Comparison of ENCODE assay signal across 18 mouse cellular contexts in genomic region chr3:143161993-143162392, GRCm38 (mm10).
DNase-seq lines count a peak whose midpoint lies in the region; ATAC-seq lines count a peak whose summit lies in the region.
"Had no signal": no experiment of that assay in that cellular context is flagged by ENCODE, and none has a peak within 500 bp of the region (broad histone marks: within the 10 kb centered on the region; RNA-seq: fewer than 3 reads in every experiment).

No protein-coding gene starts in this region.

- no peaks in the 10 kb centered on the region for H3K27me3 ChIP-seq in forebrain, embryonic 15.5 days
- no peaks in the 10 kb centered on the region for H3K27me3 ChIP-seq in forebrain, embryonic 12.5 days
- H3K27me3 ChIP-seq in kidney, embryonic 15.5 days = no peaks in the 10 kb centered on the region
- H3K27me3 ChIP-seq: embryonic facial prominence, embryonic 13.5 days; embryonic facial prominence, embryonic 15.5 days had no signal

- peak; percentile 38; the same call in 1 of the 2 replicates for ATAC-seq in forebrain, embryonic 15.5 days (replicated peaks)
- ATAC-seq in forebrain, embryonic 12.5 days (ENCODE audit: low FRiP score) = no peak
- ATAC-seq in kidney, embryonic 15.5 days (replicated peaks; ENCODE audit: low FRiP score) = peak; percentile 62; the same call in 1 of the 2 replicates

- H3K9ac ChIP-seq in forebrain, embryonic 15.5 days (replicated peaks) = no peak overlapping the region
- H3K9ac ChIP-seq in forebrain, embryonic 12.5 days = no peak overlapping the region
- H3K9ac ChIP-seq in kidney, embryonic 15.5 days = no peak overlapping the region
- H3K9ac ChIP-seq: embryonic facial prominence, embryonic 13.5 days; embryonic facial prominence, embryonic 15.5 days had no signal

- no peak for DNase-seq in kidney, adult 9 months
- DNase-seq: adrenal gland, adult 2 months; adrenal gland, postnatal 10 days; adrenal gland, postnatal 25 days; cerebellum, adult 11 months; cerebellum, adult 18-20 months; cerebellum, adult 8-10 months; cerebellum, adult 9-11 months; cerebellum, postnatal 14 days; cerebellum, postnatal 36 days; embryo, embryonic 11 days had no signal

- no peak overlapping the region for H3K27ac ChIP-seq in forebrain, embryonic 15.5 days (replicated peaks)
- H3K27ac ChIP-seq in forebrain, embryonic 12.5 days = no peak overlapping the region
- no peak overlapping the region for H3K27ac ChIP-seq in kidney, embryonic 15.5 days
- H3K27ac ChIP-seq: embryonic facial prominence, embryonic 13.5 days; embryonic facial prominence, embryonic 15.5 days; forebrain, embryonic 10.5 days had no signal

- no peak overlapping the region for H3K4me3 ChIP-seq in forebrain, embryonic 15.5 days
- H3K4me3 ChIP-seq in forebrain, embryonic 12.5 days (replicated peaks) = no peak overlapping the region
- no peak overlapping the region for H3K4me3 ChIP-seq in kidney, embryonic 15.5 days (replicated peaks)
- H3K4me3 ChIP-seq: embryonic facial prominence, embryonic 13.5 days; embryonic facial prominence, embryonic 15.5 days; erythroblast, embryonic 14.5 days; forebrain, embryonic 10.5 days had no signal

- no peaks in the 10 kb centered on the region for H3K36me3 ChIP-seq in forebrain, embryonic 15.5 days
- no peaks in the 10 kb centered on the region for H3K36me3 ChIP-seq in forebrain, embryonic 12.5 days (replicated peaks)
- H3K36me3 ChIP-seq in kidney, embryonic 15.5 days = no peaks in the 10 kb centered on the region
- H3K36me3 ChIP-seq: embryonic facial prominence, embryonic 13.5 days; embryonic facial prominence, embryonic 15.5 days; forebrain, embryonic 10.5 days had no signal

- H3K4me1 ChIP-seq in forebrain, embryonic 15.5 days = peaks cover 4% of the 10 kb centered on the region; the same call in 1 of the 2 replicates
- peaks cover 3% of the 10 kb centered on the region; the same call in 1 of the 2 replicates for H3K4me1 ChIP-seq in forebrain, embryonic 12.5 days
- H3K4me1 ChIP-seq in kidney, embryonic 15.5 days = no peaks in the 10 kb centered on the region
- H3K4me1 ChIP-seq: embryonic facial prominence, embryonic 15.5 days had no signal

- WGBS in forebrain, embryonic 15.5 days = 59% methylated on average over 6 of the region's 6 CpGs
- WGBS in forebrain, embryonic 12.5 days = 78% methylated on average over 6 of the region's 6 CpGs
- WGBS in kidney, embryonic 15.5 days = 84% methylated on average over 6 of the region's 6 CpGs

- H3K4me2 ChIP-seq in forebrain, embryonic 15.5 days (replicated peaks) = no peak overlapping the region
- H3K4me2 ChIP-seq in forebrain, embryonic 12.5 days = no peak overlapping the region
- no peak overlapping the region for H3K4me2 ChIP-seq in kidney, embryonic 15.5 days
- H3K4me2 ChIP-seq: embryonic facial prominence, embryonic 13.5 days; embryonic facial prominence, embryonic 15.5 days had no signal

- H3K9me3 ChIP-seq in forebrain, embryonic 15.5 days = no peaks in the 10 kb centered on the region
- no peaks in the 10 kb centered on the region for H3K9me3 ChIP-seq in forebrain, embryonic 12.5 days
- no peaks in the 10 kb centered on the region for H3K9me3 ChIP-seq in kidney, embryonic 15.5 days (replicated peaks)
- H3K9me3 ChIP-seq: embryonic facial prominence, embryonic 13.5 days; embryonic facial prominence, embryonic 15.5 days; forebrain, embryonic 10.5 days had no signal
